Mouse (Mus musculus) liver, postnatal 0 days (tissue): ENCODE measurements around the gene Cox8a. TPM values are rescaled to one million over a fixed set of nuclear protein-coding genes. Genes with fewer than 3 reads are reported as not detected.

Experiments used
- ATAC-seq: fragments of 200-750 bp; cut with Nextera tagmentation; 2 replicates; pipeline ENCODE4 v1.8.0; 2017; ENCODE audit warnings: mild to moderate bottlenecking, moderate library complexity
- DNase-seq: peaks from one replicate; pipeline ENCODE4 v3.0.0-alpha.2; 2016
- H3K27ac ChIP-seq: fragments of 300-500 bp; sonication (generic); 2 replicates; pipeline ENCODE4 v1.5.1; 2014; ENCODE audit warnings: antibody characterized with exemption, moderate library complexity, mild to moderate bottlenecking, low read depth
- H3K27me3 ChIP-seq: fragments of 300-500 bp; sonication (generic); 2 replicates; pipeline ENCODE4 v1.6.1; 2014; ENCODE audit warnings: low read length, control low read depth, mixed read lengths; ENCODE audit not compliant: insufficient read depth
- H3K36me3 ChIP-seq: fragments of 300-500 bp; sonication (generic); replicated peaks from 2 replicates; pipeline ENCODE4 v1.6.1; 2014; ENCODE audit warnings: mild to moderate bottlenecking, control low read depth, low read length, moderate library complexity, mixed read lengths; ENCODE audit not compliant: insufficient read depth
- H3K4me1 ChIP-seq: fragments of 300-500 bp; sonication (generic); 2 replicates; pipeline ENCODE4 v1.6.1; 2014; ENCODE audit warnings: antibody characterized with exemption, mild to moderate bottlenecking, control low read depth; ENCODE audit not compliant: insufficient read depth
- H3K4me2 ChIP-seq: fragments of 300-500 bp; sonication (generic); 2 replicates; pipeline ENCODE4 v1.6.1; 2014; ENCODE audit warnings: low read depth, mild to moderate bottlenecking, low read length, moderate library complexity, mixed read lengths
- H3K4me3 ChIP-seq: fragments of 300-500 bp; sonication (generic); 2 replicates; pipeline ENCODE4 v1.5.1; 2014; ENCODE audit warnings: low read depth, low read length
- H3K9ac ChIP-seq: fragments of 300-500 bp; sonication (generic); replicated peaks from 2 replicates; pipeline ENCODE4 v1.6.1; 2014; ENCODE audit warnings: mild to moderate bottlenecking, moderate library complexity
- H3K9me3 ChIP-seq: fragments of 300-500 bp; sonication (generic); 2 replicates; pipeline ENCODE4 v1.6.1; 2016; ENCODE audit warnings: mild to moderate bottlenecking, control low read depth, low read length, mixed read lengths
- CTCF ChIP-seq: sonication (generic); IDR thresholded peaks from 2 replicates; pipeline ENCODE4 v1.5.1; 2016; ENCODE audit warnings: antibody characterized with exemption, low read depth
- EP300 ChIP-seq: IDR thresholded peaks from 2 replicates; pipeline ENCODE4 v1.6.1; 2016; ENCODE audit warnings: antibody characterized with exemption, low read depth, mild to moderate bottlenecking
- whole genome bisulfite sequencing: fragments of 180-500 bp; shearing (Covaris S2); extraction: QIAGEN DNeasy Blood & Tissue Kit; methylation state at CpG from one replicate; pipeline ENCODE4 v1.1.7; 2014; ENCODE audit not compliant: insufficient replicate concordance; 5-methylcytosine and 5-hydroxymethylcytosine counted together
- polyA plus RNA-seq: library from polyadenylated mRNA; unstranded; fragments of >200 nt; fragmentation: Nextera tagmentation; extraction: Ambion mirVana; gene quantifications from 2 replicates; pipeline ENCODE4 v1.2.1, GENCODE M21; 2015

Cox8a gene
- polyA plus RNA-seq, 1 experiment from 2014 or later = 1,195 TPM

GRCm38 (mm10) chr19:7226511-7226914 is 9.1 kb upstream of the Cox8a start:
- ATAC-seq (peak; percentile 54), DNase-seq (peak; percentile 44)
- Histone ChIP-seq H3K4me3 (no peak overlapping the region), H3K27ac (peak overlapping the region; percentile 68), H3K4me2 (0 out of 2 replicates have a peak overlapping the region, but pooled peaks have one; percentile 9), H3K9me3 (no peaks in the 10 kb centered on the region), H3K27me3 (no peaks in the 10 kb centered on the region), H3K36me3 (peaks cover 39% of the 10 kb centered on the region), H3K4me1 (0 out of 2 replicates have a peak, but pooled peaks cover 4% of the 10 kb centered on the region), H3K9ac (no peak overlapping the region)
- 50% methylated on average over 6 of the region's 6 CpGs for WGBS
- TF ChIP-seq EP300 (no peak), CTCF (no peak)

- Histone ChIP-seq H3K27ac (no peak overlapping the region), H3K27me3 (no peaks in the 10 kb centered on the region), H3K4me1 (0 out of 2 replicates have a peak, but pooled peaks cover 4% of the 10 kb centered on the region), H3K36me3 (peaks cover 34% of the 10 kb centered on the region), H3K9ac (no peak overlapping the region), H3K4me3 (no peak overlapping the region), H3K4me2 (no peak overlapping the region), H3K9me3 (no peaks in the 10 kb centered on the region)
- TF ChIP-seq EP300 (no peak), CTCF (no peak)
- WGBS = 72% methylated on average over 9 of the region's 9 CpGs
- ATAC-seq (no peak), DNase-seq (no peak)
Observed at GRCm38 (mm10) chr19:7225096-7225690, 7.8 kb upstream of the Cox8a start.

- Histone ChIP-seq H3K27me3 (no peaks in the 10 kb centered on the region), H3K36me3 (peaks cover 25% of the 10 kb centered on the region), H3K4me1 (0 out of 2 replicates have a peak, but pooled peaks cover 4% of the 10 kb centered on the region), H3K27ac (no peak overlapping the region), H3K9me3 (no peaks in the 10 kb centered on the region), H3K4me3 (no peak overlapping the region), H3K4me2 (no peak overlapping the region), H3K9ac (no peak overlapping the region)
- WGBS = 85% methylated on average over 3 of the region's 3 CpGs
- no peak for TF ChIP-seq CTCF
- no peak for TF ChIP-seq EP300
- DNase-seq (no peak), ATAC-seq (no peak)
Observed at GRCm38 (mm10) chr19:7224253-7224652, 6.8 kb upstream of the Cox8a start.

GRCm38 (mm10) chr19:7223488-7223887 is 6.1 kb upstream of the Cox8a start:
- no peak for TF ChIP-seq CTCF
- no peak for TF ChIP-seq EP300
- ATAC-seq = 0 out of 2 replicates have a peak, but pooled peaks have one; percentile 16
- H3K27ac ChIP-seq = no peak overlapping the region

GRCm38 (mm10) chr19:7222196-7222595 is 4.8 kb upstream of the Cox8a start:
- peaks cover 11% of the 10 kb centered on the region for H3K36me3 ChIP-seq
- H3K4me3 ChIP-seq = no peak overlapping the region
- no peaks in the 10 kb centered on the region for H3K9me3 ChIP-seq
- 75% methylated on average over 6 of the region's 6 CpGs for WGBS
- no peak overlapping the region for H3K9ac ChIP-seq
- DNase-seq = no peak
- TF ChIP-seq CTCF = no peak
- TF ChIP-seq EP300 = no peak
- no peak overlapping the region for H3K4me2 ChIP-seq
- no peak overlapping the region for H3K27ac ChIP-seq
- no peaks in the 10 kb centered on the region for H3K27me3 ChIP-seq
- 0 out of 2 replicates have a peak, but pooled peaks cover 8% of the 10 kb centered on the region for H3K4me1 ChIP-seq
- ATAC-seq = no peak

More at GRCm38 (mm10) chr19:7223488-7223887, 6.1 kb upstream of the Cox8a start:
- Histone ChIP-seq H3K4me2 (no peak overlapping the region), H3K9me3 (no peaks in the 10 kb centered on the region), H3K36me3 (peaks cover 22% of the 10 kb centered on the region), H3K27me3 (no peaks in the 10 kb centered on the region), H3K4me1 (0 out of 2 replicates have a peak, but pooled peaks cover 6% of the 10 kb centered on the region), H3K4me3 (no peak overlapping the region), H3K9ac (no peak overlapping the region)
- DNase-seq = no peak

GRCm38 (mm10) chr19:7218753-7219152 is 1.3 kb upstream of the Cox8a start:
- no peak overlapping the region for H3K4me3 ChIP-seq
- H3K27ac ChIP-seq = no peak overlapping the region
- H3K9me3 ChIP-seq = no peaks in the 10 kb centered on the region
- H3K27me3 ChIP-seq = no peaks in the 10 kb centered on the region
- TF ChIP-seq CTCF (no peak), EP300 (no peak)
- ATAC-seq = no peak
- H3K4me2 ChIP-seq = peak overlapping the region; percentile 66; the same call in 1 of the 2 replicates
- H3K36me3 ChIP-seq = peaks cover 26% of the 10 kb centered on the region
- H3K4me1 ChIP-seq = peaks cover 28% of the 10 kb centered on the region
- H3K9ac ChIP-seq = no peak overlapping the region
- no peak for DNase-seq
- 85% methylated on average over 5 of the region's 5 CpGs for WGBS
